Mouse (Mus musculus): ENCODE results near the gene Llgl2. TPM values are rescaled to one million over a fixed set of nuclear protein-coding genes. Genes with fewer than 3 reads are reported as not detected.

Gene Llgl2
- total and polyA plus RNA-seq, 2 experiments, result 15.8 to 46.8 TPM

GRCm38 (mm10) chr11:115884361-115884760 lies 60.5 kb downstream of the Llgl2 start:
- no peaks in the 10 kb centered on the region for H3K27me3 ChIP-seq (ENCODE audit: control insufficient read depth, insufficient read depth, low read length)
- H3K4me1 ChIP-seq (ENCODE audit: control insufficient read depth, insufficient read depth, low read length), result no peaks in the 10 kb centered on the region
- 82% methylated on average over 3 of the region's 3 CpGs for WGBS
- DNase-seq (ENCODE audit: extremely low read depth, low read depth, low spot score), result no peak
- H3K9ac ChIP-seq (ENCODE audit: low read depth, low read length), result no peak overlapping the region
- H3K27ac ChIP-seq (replicated peaks; ENCODE audit: insufficient read depth, low read depth, low read length), result no peak overlapping the region
- TF ChIP-seq POLR2A (IDR thresholded peaks at IDR 0.05; ENCODE audit: extremely low read depth, insufficient read depth, low read length) (no peak), CTCF (IDR thresholded peaks at IDR 0.05; ENCODE audit: low read depth, low read length) (no peak)
- no peaks in the 10 kb centered on the region for H3K79me2 ChIP-seq (ENCODE audit: control insufficient read depth, insufficient read depth, low read length)
- no peaks in the 10 kb centered on the region for H3K36me3 ChIP-seq (ENCODE audit: control insufficient read depth, insufficient read depth, low read length)
- H3K4me3 ChIP-seq (ENCODE audit: insufficient read depth, low read depth, low read length), result no peak overlapping the region

GRCm38 (mm10) chr11:115885281-115885680 lies 61.4 kb downstream of the Llgl2 start:
- WGBS, result 82% methylated on average over 11 of the region's 11 CpGs
- H3K27ac ChIP-seq (replicated peaks; ENCODE audit: insufficient read depth, low read depth, low read length), result no peak overlapping the region
- no peak overlapping the region for H3K9ac ChIP-seq (ENCODE audit: low read depth, low read length)
- no peaks in the 10 kb centered on the region for H3K27me3 ChIP-seq (ENCODE audit: control insufficient read depth, insufficient read depth, low read length)
- no peaks in the 10 kb centered on the region for H3K4me1 ChIP-seq (ENCODE audit: control insufficient read depth, insufficient read depth, low read length)
- DNase-seq (ENCODE audit: extremely low read depth, low read depth, low spot score), result no peak
- H3K79me2 ChIP-seq (ENCODE audit: control insufficient read depth, insufficient read depth, low read length), result no peaks in the 10 kb centered on the region
- H3K36me3 ChIP-seq (ENCODE audit: control insufficient read depth, insufficient read depth, low read length), result no peaks in the 10 kb centered on the region
- no peak for TF ChIP-seq CTCF (IDR thresholded peaks at IDR 0.05; ENCODE audit: low read depth, low read length)
- no peak for TF ChIP-seq POLR2A (IDR thresholded peaks at IDR 0.05; ENCODE audit: extremely low read depth, insufficient read depth, low read length)
- H3K4me3 ChIP-seq (ENCODE audit: insufficient read depth, low read depth, low read length), result no peak overlapping the region

- Histone ChIP-seq H3K9ac (ENCODE audit: low read depth, low read length) (no peak overlapping the region), H3K27me3 (ENCODE audit: control insufficient read depth, insufficient read depth, low read length) (no peaks in the 10 kb centered on the region), H3K79me2 (ENCODE audit: control insufficient read depth, insufficient read depth, low read length) (no peaks in the 10 kb centered on the region), H3K36me3 (ENCODE audit: control insufficient read depth, insufficient read depth, low read length) (no peaks in the 10 kb centered on the region), H3K4me1 (ENCODE audit: control insufficient read depth, insufficient read depth, low read length) (no peaks in the 10 kb centered on the region), H3K27ac (replicated peaks; ENCODE audit: insufficient read depth, low read depth, low read length) (no peak overlapping the region), H3K4me3 (ENCODE audit: insufficient read depth, low read depth, low read length) (no peak overlapping the region)
- WGBS, result 95% methylated on average over 11 of the region's 11 CpGs
- no peak for DNase-seq (ENCODE audit: extremely low read depth, low read depth, low spot score)
- TF ChIP-seq POLR2A (IDR thresholded peaks at IDR 0.05; ENCODE audit: extremely low read depth, insufficient read depth, low read length) (no peak), CTCF (IDR thresholded peaks at IDR 0.05; ENCODE audit: low read depth, low read length) (no peak)
Measured at GRCm38 (mm10) chr11:115886446-115886845, 62.6 kb downstream of the Llgl2 start.

GRCm38 (mm10) chr11:115888020-115888419 lies 64.2 kb downstream of the Llgl2 start:
- no peak for TF ChIP-seq POLR2A (IDR thresholded peaks at IDR 0.05; ENCODE audit: extremely low read depth, insufficient read depth, low read length)
- TF ChIP-seq CTCF (IDR thresholded peaks at IDR 0.05; ENCODE audit: low read depth, low read length), result no peak
- 90% methylated on average over 5 of the region's 5 CpGs for WGBS

GRCm38 (mm10) chr11:115889159-115889558 lies 65.3 kb downstream of the Llgl2 start:
- 75% methylated on average over 6 of the region's 6 CpGs for WGBS
- Histone ChIP-seq H3K27ac (replicated peaks; ENCODE audit: insufficient read depth, low read depth, low read length) (no peak overlapping the region), H3K79me2 (ENCODE audit: control insufficient read depth, insufficient read depth, low read length) (no peaks in the 10 kb centered on the region), H3K4me1 (ENCODE audit: control insufficient read depth, insufficient read depth, low read length) (no peaks in the 10 kb centered on the region), H3K4me3 (ENCODE audit: insufficient read depth, low read depth, low read length) (no peak overlapping the region), H3K36me3 (ENCODE audit: control insufficient read depth, insufficient read depth, low read length) (peaks cover 2% of the 10 kb centered on the region; the same call in 1 of the 2 replicates), H3K9ac (ENCODE audit: low read depth, low read length) (no peak overlapping the region), H3K27me3 (ENCODE audit: control insufficient read depth, insufficient read depth, low read length) (no peaks in the 10 kb centered on the region)
- no peak for DNase-seq (ENCODE audit: extremely low read depth, low read depth, low spot score)
- TF ChIP-seq CTCF (IDR thresholded peaks at IDR 0.05; ENCODE audit: low read depth, low read length) (no peak), POLR2A (IDR thresholded peaks at IDR 0.05; ENCODE audit: extremely low read depth, insufficient read depth, low read length) (no peak)

More at GRCm38 (mm10) chr11:115888020-115888419, 64.2 kb downstream of the Llgl2 start:
- no peak for DNase-seq (ENCODE audit: extremely low read depth, low read depth, low spot score)
- Histone ChIP-seq H3K27ac (replicated peaks; ENCODE audit: insufficient read depth, low read depth, low read length) (no peak overlapping the region), H3K36me3 (ENCODE audit: control insufficient read depth, insufficient read depth, low read length) (no peaks in the 10 kb centered on the region), H3K4me1 (ENCODE audit: control insufficient read depth, insufficient read depth, low read length) (no peaks in the 10 kb centered on the region), H3K27me3 (ENCODE audit: control insufficient read depth, insufficient read depth, low read length) (no peaks in the 10 kb centered on the region), H3K79me2 (ENCODE audit: control insufficient read depth, insufficient read depth, low read length) (no peaks in the 10 kb centered on the region), H3K9ac (ENCODE audit: low read depth, low read length) (no peak overlapping the region), H3K4me3 (ENCODE audit: insufficient read depth, low read depth, low read length) (no peak overlapping the region)

GRCm38 (mm10) chr11:115892213-115892612 lies 68.4 kb downstream of the Llgl2 start:
- no peaks in the 10 kb centered on the region for H3K27me3 ChIP-seq (ENCODE audit: control insufficient read depth, insufficient read depth, low read length)
- peaks cover 3% of the 10 kb centered on the region; the same call in 1 of the 2 replicates for H3K36me3 ChIP-seq (ENCODE audit: control insufficient read depth, insufficient read depth, low read length)
- no peaks in the 10 kb centered on the region for H3K79me2 ChIP-seq (ENCODE audit: control insufficient read depth, insufficient read depth, low read length)
- H3K9ac ChIP-seq (ENCODE audit: low read depth, low read length), result no peak overlapping the region
- 58% methylated on average over 6 of the region's 6 CpGs for WGBS
- DNase-seq (ENCODE audit: extremely low read depth, low read depth, low spot score), result no peak
- no peak overlapping the region for H3K27ac ChIP-seq (replicated peaks; ENCODE audit: insufficient read depth, low read depth, low read length)
- TF ChIP-seq POLR2A (IDR thresholded peaks at IDR 0.05; ENCODE audit: extremely low read depth, insufficient read depth, low read length), result no peak
- no peak overlapping the region for H3K4me3 ChIP-seq (ENCODE audit: insufficient read depth, low read depth, low read length)
- H3K4me1 ChIP-seq (ENCODE audit: control insufficient read depth, insufficient read depth, low read length), result no peaks in the 10 kb centered on the region

Data from liver, adult 2 months (tissue).